Mouse (Mus musculus): ENCODE measurements around the gene Slc2a2. TPM values are rescaled to one million over a fixed set of nuclear protein-coding genes. Genes with fewer than 3 reads are reported as not detected.

The Slc2a2 gene
- polyA plus RNA-seq, 1 experiment = not detected

DNA sequence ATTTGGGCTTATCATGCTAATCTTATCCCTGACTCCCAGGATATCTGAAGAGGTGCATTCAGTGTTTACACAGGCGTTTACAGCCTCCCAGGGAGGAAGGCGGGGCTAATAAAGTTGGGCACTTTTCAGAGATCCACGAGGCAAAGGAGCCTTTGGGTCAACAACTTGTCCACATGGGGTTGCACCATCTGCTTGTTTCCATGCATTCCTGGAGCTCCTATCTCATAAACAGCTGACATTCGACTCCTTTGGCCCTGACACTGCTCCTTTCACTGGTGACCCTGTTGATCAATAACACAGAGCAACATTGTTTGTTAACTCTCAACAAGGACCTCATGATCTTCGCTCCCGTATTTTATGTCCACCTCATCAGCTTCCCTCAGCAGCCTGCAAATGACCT lies 15.8 kb upstream of the Slc2a2 start:
- Histone ChIP-seq H3K27me3 (ENCODE audit: control insufficient read depth, insufficient read depth, low read length, poor library complexity, severe bottlenecking) (no peaks in the 10 kb centered on the region), H3K27ac (ENCODE audit: insufficient read depth, low read length) (no peak overlapping the region), H3K9ac (ENCODE audit: low read depth, poor library complexity, severe bottlenecking) (no peak overlapping the region), H3K4me1 (ENCODE audit: control insufficient read depth, insufficient read depth, low read length) (no peaks in the 10 kb centered on the region), H3K9me3 (replicated peaks; ENCODE audit: control insufficient read depth, insufficient read depth, low read length, poor library complexity, severe bottlenecking) (no peaks in the 10 kb centered on the region), H3K36me3 (ENCODE audit: control insufficient read depth, insufficient read depth, low read length, poor library complexity, severe bottlenecking) (no peaks in the 10 kb centered on the region), H3K4me3 (ENCODE audit: low read depth, low read length) (no peak overlapping the region)
- TF ChIP-seq EP300 (IDR thresholded peaks at IDR 0.05; ENCODE audit: insufficient read depth, low read depth, low read length) (no peak), CTCF (IDR thresholded peaks at IDR 0.05; ENCODE audit: low read depth, low read length) (no peak), POLR2A (IDR thresholded peaks at IDR 0.05; ENCODE audit: insufficient read depth, low read length) (no peak)

DNA sequence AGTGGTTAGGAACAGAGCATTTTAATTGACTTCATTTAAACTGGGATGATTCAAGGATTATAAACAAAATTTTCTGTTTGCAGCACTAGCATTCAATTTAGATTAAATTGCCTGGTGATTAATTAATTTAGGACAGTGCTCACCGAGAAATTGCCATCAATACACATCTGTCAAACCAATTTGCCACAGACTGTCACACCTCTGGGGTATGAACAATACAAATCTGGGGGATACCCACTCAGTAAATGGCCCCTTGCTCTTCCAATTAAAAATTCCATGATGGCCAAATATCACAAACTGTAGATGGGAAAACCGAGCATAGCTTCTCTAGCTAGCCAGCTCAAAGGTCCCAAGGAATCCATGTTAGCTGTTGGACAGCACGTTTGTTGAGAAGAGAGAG lies 15.3 kb upstream of the Slc2a2 start:
- no peaks in the 10 kb centered on the region for H3K36me3 ChIP-seq (ENCODE audit: control insufficient read depth, insufficient read depth, low read length, poor library complexity, severe bottlenecking)
- H3K9ac ChIP-seq (ENCODE audit: low read depth, poor library complexity, severe bottlenecking) = no peak overlapping the region
- no peaks in the 10 kb centered on the region for H3K4me1 ChIP-seq (ENCODE audit: control insufficient read depth, insufficient read depth, low read length)
- no peak overlapping the region for H3K4me3 ChIP-seq (ENCODE audit: low read depth, low read length)
- H3K9me3 ChIP-seq (replicated peaks; ENCODE audit: control insufficient read depth, insufficient read depth, low read length, poor library complexity, severe bottlenecking) = no peaks in the 10 kb centered on the region
- no peaks in the 10 kb centered on the region for H3K27me3 ChIP-seq (ENCODE audit: control insufficient read depth, insufficient read depth, low read length, poor library complexity, severe bottlenecking)
- TF ChIP-seq EP300 (IDR thresholded peaks at IDR 0.05; ENCODE audit: insufficient read depth, low read depth, low read length) (no peak), POLR2A (IDR thresholded peaks at IDR 0.05; ENCODE audit: insufficient read depth, low read length) (no peak), CTCF (IDR thresholded peaks at IDR 0.05; ENCODE audit: low read depth, low read length) (no peak)
- no peak overlapping the region for H3K27ac ChIP-seq (ENCODE audit: insufficient read depth, low read length)

DNA sequence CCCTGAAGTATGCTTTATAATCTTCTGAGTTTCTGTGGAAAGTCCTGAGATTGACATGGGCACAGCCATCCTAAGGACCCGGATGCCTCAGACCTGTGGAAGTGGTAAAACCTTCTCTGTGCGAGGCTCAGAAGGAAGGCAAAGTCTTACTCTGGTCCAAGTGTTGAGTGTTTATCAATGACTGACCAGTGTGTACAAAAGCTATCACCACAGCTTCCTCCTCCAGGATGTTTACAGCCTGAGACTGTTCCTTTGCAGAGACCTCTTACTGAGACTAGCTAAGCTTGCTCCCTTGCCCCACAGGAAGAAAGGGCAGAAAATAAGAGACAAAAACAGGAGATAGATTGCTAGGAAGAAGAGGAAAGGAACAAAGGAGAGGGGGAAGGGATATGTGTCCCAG lies 12.2 kb upstream of the Slc2a2 start:
- TF ChIP-seq CTCF (IDR thresholded peaks at IDR 0.05; ENCODE audit: low read depth, low read length) (no peak), POLR2A (IDR thresholded peaks at IDR 0.05; ENCODE audit: insufficient read depth, low read length) (no peak), EP300 (IDR thresholded peaks at IDR 0.05; ENCODE audit: insufficient read depth, low read depth, low read length) (no peak)
- no peak overlapping the region for H3K4me3 ChIP-seq (ENCODE audit: low read depth, low read length)

DNA sequence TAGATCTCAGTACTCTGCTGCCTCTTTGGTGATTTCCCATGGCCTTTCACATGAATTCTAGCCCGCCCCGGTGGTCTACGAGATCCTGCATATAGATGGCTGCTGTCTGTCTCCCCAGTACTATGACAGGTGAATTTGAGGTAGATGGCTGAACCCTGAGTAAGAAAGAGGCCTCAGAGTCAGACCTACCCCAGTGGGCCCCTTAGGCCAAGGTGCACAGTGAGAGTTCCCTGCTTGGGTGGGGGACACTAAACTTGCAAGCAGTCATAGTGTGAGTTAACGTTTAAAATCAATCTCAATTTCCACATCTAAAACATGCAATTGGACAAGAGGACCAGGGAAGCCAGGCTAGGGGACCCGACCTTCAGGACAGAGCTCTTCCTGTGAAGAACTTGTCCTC lies 2.9 kb upstream of the Slc2a2 start:
- Histone ChIP-seq H3K4me3 (ENCODE audit: low read depth, low read length) (no peak overlapping the region), H3K27ac (ENCODE audit: insufficient read depth, low read length) (no peak overlapping the region), H3K27me3 (ENCODE audit: control insufficient read depth, insufficient read depth, low read length, poor library complexity, severe bottlenecking) (no peaks in the 10 kb centered on the region), H3K9me3 (replicated peaks; ENCODE audit: control insufficient read depth, insufficient read depth, low read length, poor library complexity, severe bottlenecking) (no peaks in the 10 kb centered on the region), H3K4me1 (ENCODE audit: control insufficient read depth, insufficient read depth, low read length) (no peaks in the 10 kb centered on the region), H3K36me3 (ENCODE audit: control insufficient read depth, insufficient read depth, low read length, poor library complexity, severe bottlenecking) (no peaks in the 10 kb centered on the region), H3K9ac (ENCODE audit: low read depth, poor library complexity, severe bottlenecking) (no peak overlapping the region)
- TF ChIP-seq POLR2A (IDR thresholded peaks at IDR 0.05; ENCODE audit: insufficient read depth, low read length) (no peak), EP300 (IDR thresholded peaks at IDR 0.05; ENCODE audit: insufficient read depth, low read depth, low read length) (no peak), CTCF (IDR thresholded peaks at IDR 0.05; ENCODE audit: low read depth, low read length) (no peak)

More for the DNA sequence above, 12.2 kb upstream of the Slc2a2 start:
- Histone ChIP-seq H3K4me1 (ENCODE audit: control insufficient read depth, insufficient read depth, low read length) (no peaks in the 10 kb centered on the region), H3K27me3 (ENCODE audit: control insufficient read depth, insufficient read depth, low read length, poor library complexity, severe bottlenecking) (no peaks in the 10 kb centered on the region), H3K9ac (ENCODE audit: low read depth, poor library complexity, severe bottlenecking) (no peak overlapping the region), H3K27ac (ENCODE audit: insufficient read depth, low read length) (no peak overlapping the region), H3K36me3 (ENCODE audit: control insufficient read depth, insufficient read depth, low read length, poor library complexity, severe bottlenecking) (no peaks in the 10 kb centered on the region), H3K9me3 (replicated peaks; ENCODE audit: control insufficient read depth, insufficient read depth, low read length, poor library complexity, severe bottlenecking) (no peaks in the 10 kb centered on the region)

DNA sequence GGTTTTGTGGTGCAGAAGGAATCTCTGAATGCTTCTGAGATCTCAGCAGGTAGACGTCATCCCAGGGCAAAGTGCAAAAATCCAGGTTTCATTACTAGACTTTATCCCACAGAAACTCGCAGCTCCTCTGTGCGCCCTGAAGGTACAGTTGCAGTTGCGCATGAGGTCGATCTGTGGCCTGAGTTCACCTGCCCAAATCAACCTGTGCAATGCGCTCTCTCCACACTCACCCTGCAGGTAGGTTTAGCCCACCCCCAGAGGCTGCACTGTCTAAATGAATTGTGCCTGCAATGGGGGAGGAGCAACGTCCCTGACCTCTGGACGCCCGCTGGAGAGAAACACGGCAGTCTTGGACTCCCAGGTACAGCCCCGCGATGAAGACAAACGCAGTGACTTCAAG lies 2.1 kb upstream of the Slc2a2 start:
- Histone ChIP-seq H3K9ac (ENCODE audit: low read depth, poor library complexity, severe bottlenecking) (no peak overlapping the region), H3K27ac (ENCODE audit: insufficient read depth, low read length) (no peak overlapping the region), H3K27me3 (ENCODE audit: control insufficient read depth, insufficient read depth, low read length, poor library complexity, severe bottlenecking) (no peaks in the 10 kb centered on the region), H3K36me3 (ENCODE audit: control insufficient read depth, insufficient read depth, low read length, poor library complexity, severe bottlenecking) (no peaks in the 10 kb centered on the region), H3K9me3 (replicated peaks; ENCODE audit: control insufficient read depth, insufficient read depth, low read length, poor library complexity, severe bottlenecking) (no peaks in the 10 kb centered on the region), H3K4me1 (ENCODE audit: control insufficient read depth, insufficient read depth, low read length) (no peaks in the 10 kb centered on the region), H3K4me3 (ENCODE audit: low read depth, low read length) (no peak overlapping the region)
- no peak for TF ChIP-seq POLR2A (IDR thresholded peaks at IDR 0.05; ENCODE audit: insufficient read depth, low read length)
- TF ChIP-seq EP300 (IDR thresholded peaks at IDR 0.05; ENCODE audit: insufficient read depth, low read depth, low read length) = no peak
- TF ChIP-seq CTCF (IDR thresholded peaks at IDR 0.05; ENCODE audit: low read depth, low read length) = no peak

DNA sequence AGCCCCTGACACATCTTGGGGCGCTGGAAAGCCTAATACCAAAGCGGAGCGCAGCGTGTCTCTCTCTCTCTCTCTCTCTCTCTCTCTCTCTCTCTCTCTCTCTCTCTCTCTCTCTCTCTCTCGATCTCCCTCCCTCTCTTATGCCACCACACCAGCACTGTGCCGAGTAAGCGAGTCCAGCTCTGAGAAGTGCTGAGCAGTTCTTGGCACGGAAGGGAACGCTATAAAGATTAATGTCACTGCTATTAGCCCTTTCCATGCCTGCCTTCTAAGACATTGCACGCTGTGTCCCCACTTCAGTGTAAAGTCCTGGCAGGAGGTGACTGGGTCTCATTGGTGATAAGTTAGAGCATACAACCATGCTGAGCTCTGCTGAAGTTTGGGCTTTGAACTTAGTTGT lies 1.5 kb upstream of the Slc2a2 start:
- H3K27ac ChIP-seq (ENCODE audit: insufficient read depth, low read length) = no peak overlapping the region
- H3K9ac ChIP-seq (ENCODE audit: low read depth, poor library complexity, severe bottlenecking) = no peak overlapping the region
- no peaks in the 10 kb centered on the region for H3K9me3 ChIP-seq (replicated peaks; ENCODE audit: control insufficient read depth, insufficient read depth, low read length, poor library complexity, severe bottlenecking)
- no peaks in the 10 kb centered on the region for H3K36me3 ChIP-seq (ENCODE audit: control insufficient read depth, insufficient read depth, low read length, poor library complexity, severe bottlenecking)
- no peaks in the 10 kb centered on the region for H3K27me3 ChIP-seq (ENCODE audit: control insufficient read depth, insufficient read depth, low read length, poor library complexity, severe bottlenecking)
- H3K4me3 ChIP-seq (ENCODE audit: low read depth, low read length) = no peak overlapping the region
- no peaks in the 10 kb centered on the region for H3K4me1 ChIP-seq (ENCODE audit: control insufficient read depth, insufficient read depth, low read length)
- TF ChIP-seq EP300 (IDR thresholded peaks at IDR 0.05; ENCODE audit: insufficient read depth, low read depth, low read length) (no peak), POLR2A (IDR thresholded peaks at IDR 0.05; ENCODE audit: insufficient read depth, low read length) (no peak), CTCF (IDR thresholded peaks at IDR 0.05; ENCODE audit: low read depth, low read length) (no peak)
